Mouse (Mus musculus): ENCODE data around the gene Btbd2. TPM values are rescaled to one million over a fixed set of nuclear protein-coding genes. Genes with fewer than 3 reads are reported as not detected.

Btbd2 gene
- polyA plus RNA-seq, 1 experiment from 2014 or later, result 69.9 TPM

DNA sequence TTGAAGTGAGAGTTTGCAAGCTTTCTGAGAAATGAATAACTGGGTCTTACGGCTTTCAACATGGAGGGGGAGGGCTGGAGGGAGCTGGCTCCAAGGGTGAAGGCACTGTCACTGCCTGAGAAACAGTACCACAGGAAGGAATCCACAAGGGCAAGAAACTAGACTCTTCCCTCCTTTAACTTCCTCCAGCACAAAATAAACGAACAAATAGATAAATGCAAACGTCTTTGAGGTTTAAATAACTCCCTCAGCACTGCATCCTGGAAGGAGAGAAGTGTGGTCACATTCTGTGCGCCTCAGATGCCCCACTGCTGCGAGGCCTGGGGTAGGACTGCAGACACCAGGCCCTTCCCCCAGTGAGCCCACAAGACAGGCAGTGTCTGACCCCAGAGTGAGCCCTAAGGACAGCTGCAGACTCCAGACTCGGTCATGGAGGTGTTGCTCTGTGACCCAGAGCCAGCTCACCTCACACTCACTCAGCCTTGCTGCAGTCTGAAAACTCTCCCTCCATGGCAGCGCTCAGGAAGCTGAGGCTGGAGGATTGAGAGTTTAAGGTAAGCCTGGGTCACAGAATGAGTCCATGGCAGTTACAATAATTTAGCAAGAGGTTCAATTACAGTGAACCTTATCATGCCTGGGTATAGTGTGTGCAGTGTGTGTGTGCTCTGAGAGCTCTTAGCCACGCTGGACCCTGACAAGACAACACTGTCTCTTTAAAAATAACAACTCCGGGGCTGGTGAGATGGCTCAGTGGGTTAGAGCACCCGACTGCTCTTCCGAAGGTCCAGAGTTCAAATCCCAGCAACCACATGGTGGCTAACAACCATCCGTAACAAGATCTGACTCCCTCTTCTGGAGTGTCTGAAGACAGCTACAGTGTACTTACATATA, 39.9 kb upstream of the Btbd2 start:
- 68% methylated on average over 12 of the region's 12 CpGs for WGBS
- H3K4me3 ChIP-seq, result no peak overlapping the region
- peaks cover 82% of the 10 kb centered on the region for H3K4me1 ChIP-seq
- H3K27ac ChIP-seq, result peak overlapping the region; percentile 69
- DNase-seq (ENCODE audit: low spot score), result no peak
- H3K9me3 ChIP-seq, result no peaks in the 10 kb centered on the region
- H3K27me3 ChIP-seq (ENCODE audit: insufficient read depth, poor library complexity, severe bottlenecking), result no peaks in the 10 kb centered on the region
- H3K36me3 ChIP-seq, result peaks cover 31% of the 10 kb centered on the region

DNA sequence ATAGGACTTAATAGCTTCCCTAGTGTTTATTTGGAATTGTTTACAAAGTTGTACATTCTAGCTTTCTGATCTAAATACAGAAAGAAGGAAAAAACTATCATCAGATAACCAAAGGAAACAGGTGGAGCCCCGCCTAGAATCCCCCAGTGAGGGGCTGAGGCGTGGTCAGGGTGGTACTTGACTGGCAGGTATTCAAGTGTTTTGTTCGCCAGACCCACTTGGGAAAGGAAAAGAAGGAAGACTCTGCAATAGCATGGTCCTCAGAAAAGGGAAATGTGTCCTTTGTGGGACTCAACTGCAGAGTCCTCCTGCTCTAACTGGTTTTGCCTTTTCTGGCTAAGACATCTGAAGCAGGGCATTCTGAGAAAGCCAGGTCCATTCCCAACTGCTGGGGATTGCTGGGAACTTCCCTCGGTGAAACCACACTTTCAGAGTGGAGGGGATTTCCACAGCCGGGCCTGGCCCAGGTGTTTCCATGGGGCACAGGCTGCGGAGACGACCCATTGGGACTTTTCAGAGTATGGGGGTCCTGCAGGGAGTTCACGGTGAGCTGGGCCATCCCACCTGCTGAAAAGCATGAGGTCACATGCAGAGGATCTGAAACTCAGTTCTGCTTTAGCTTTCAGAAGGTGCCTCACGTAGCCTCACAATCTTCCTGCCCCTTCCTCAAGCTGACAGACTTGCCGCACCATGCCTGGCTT, 39.1 kb upstream of the Btbd2 start:
- no peak overlapping the region for H3K4me3 ChIP-seq
- DNase-seq (ENCODE audit: low spot score), result no peak
- H3K9me3 ChIP-seq, result no peaks in the 10 kb centered on the region
- H3K4me1 ChIP-seq, result peaks cover 75% of the 10 kb centered on the region
- no peaks in the 10 kb centered on the region for H3K27me3 ChIP-seq (ENCODE audit: insufficient read depth, poor library complexity, severe bottlenecking)
- H3K36me3 ChIP-seq, result peaks cover 38% of the 10 kb centered on the region
- WGBS, result 74% methylated on average over 10 of the region's 10 CpGs
- peak overlapping the region; percentile 69 for H3K27ac ChIP-seq

- DNase-seq (ENCODE audit: low spot score), result no peak
- peak overlapping the region; percentile 69 for H3K27ac ChIP-seq
- no peaks in the 10 kb centered on the region for H3K9me3 ChIP-seq
- H3K4me1 ChIP-seq, result peaks cover 68% of the 10 kb centered on the region
- peaks cover 46% of the 10 kb centered on the region for H3K36me3 ChIP-seq
- no peaks in the 10 kb centered on the region for H3K27me3 ChIP-seq (ENCODE audit: insufficient read depth, poor library complexity, severe bottlenecking)
- H3K4me3 ChIP-seq, result no peak overlapping the region; the same call in 1 of the 2 replicates
- 72% methylated on average over 2 of the region's 2 CpGs for WGBS
These were observed 38.3 kb upstream of the Btbd2 start for GRCm38 (mm10) chr10:80695186-80695585.

DNA sequence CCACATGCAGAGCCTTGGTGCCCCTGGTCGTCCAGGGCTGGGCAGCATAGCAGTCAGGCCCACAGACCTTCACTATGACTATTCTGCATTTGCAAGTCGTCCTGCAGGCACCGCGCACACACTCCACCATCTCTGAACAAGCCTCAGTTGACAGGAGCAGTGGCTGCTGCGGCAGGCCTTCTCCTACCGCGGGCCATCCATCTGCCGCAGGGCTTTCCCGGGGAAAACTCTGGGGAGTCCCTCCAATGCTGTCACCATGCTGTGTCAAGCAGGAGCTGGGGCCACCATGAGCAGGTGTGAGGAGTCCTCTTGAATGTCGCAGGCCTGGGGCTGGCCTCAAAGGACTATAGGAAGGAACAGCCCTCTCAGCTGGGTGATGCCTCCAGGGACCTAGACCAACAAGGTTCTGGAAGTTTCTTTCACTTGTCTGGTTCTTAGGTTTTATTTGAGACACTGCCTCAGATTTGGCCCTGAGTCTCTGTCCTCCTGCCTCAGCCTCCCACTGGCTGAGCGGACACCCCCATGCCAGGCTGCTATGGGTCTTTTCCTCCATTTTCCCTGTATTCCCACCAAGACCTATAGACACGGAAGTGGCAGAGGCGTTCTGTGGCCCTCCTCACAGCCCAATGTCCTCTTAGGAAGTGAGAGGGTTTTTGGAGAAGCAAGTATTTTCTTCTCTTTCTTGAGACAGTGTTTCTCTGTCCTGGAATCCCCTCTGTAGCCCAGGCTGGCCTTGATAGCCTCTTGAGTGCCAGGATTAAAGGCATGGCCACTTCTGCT, 37.5 kb upstream of the Btbd2 start:
- Histone ChIP-seq H3K36me3 (peaks cover 52% of the 10 kb centered on the region), H3K4me3 (no peak overlapping the region), H3K9me3 (no peaks in the 10 kb centered on the region), H3K27ac (peak overlapping the region; percentile 69; the same call in 1 of the 2 replicates), H3K27me3 (ENCODE audit: insufficient read depth, poor library complexity, severe bottlenecking) (no peaks in the 10 kb centered on the region), H3K4me1 (peaks cover 63% of the 10 kb centered on the region)
- DNase-seq (ENCODE audit: low spot score), result no peak
- WGBS, result 87% methylated on average over 13 of the region's 13 CpGs

- H3K9me3 ChIP-seq, result no peaks in the 10 kb centered on the region
- H3K27ac ChIP-seq, result 0 out of 2 replicates have a peak overlapping the region, but pooled peaks have one; percentile 1
- no peak for DNase-seq (ENCODE audit: low spot score)
- H3K27me3 ChIP-seq (ENCODE audit: insufficient read depth, poor library complexity, severe bottlenecking), result no peaks in the 10 kb centered on the region
- H3K4me3 ChIP-seq, result no peak overlapping the region
- WGBS, result 93% methylated on average over 12 of the region's 12 CpGs
- H3K36me3 ChIP-seq, result peaks cover 53% of the 10 kb centered on the region
- peaks cover 58% of the 10 kb centered on the region for H3K4me1 ChIP-seq
These were observed 36.7 kb upstream of the Btbd2 start for GRCm38 (mm10) chr10:80693401-80694045.

DNA sequence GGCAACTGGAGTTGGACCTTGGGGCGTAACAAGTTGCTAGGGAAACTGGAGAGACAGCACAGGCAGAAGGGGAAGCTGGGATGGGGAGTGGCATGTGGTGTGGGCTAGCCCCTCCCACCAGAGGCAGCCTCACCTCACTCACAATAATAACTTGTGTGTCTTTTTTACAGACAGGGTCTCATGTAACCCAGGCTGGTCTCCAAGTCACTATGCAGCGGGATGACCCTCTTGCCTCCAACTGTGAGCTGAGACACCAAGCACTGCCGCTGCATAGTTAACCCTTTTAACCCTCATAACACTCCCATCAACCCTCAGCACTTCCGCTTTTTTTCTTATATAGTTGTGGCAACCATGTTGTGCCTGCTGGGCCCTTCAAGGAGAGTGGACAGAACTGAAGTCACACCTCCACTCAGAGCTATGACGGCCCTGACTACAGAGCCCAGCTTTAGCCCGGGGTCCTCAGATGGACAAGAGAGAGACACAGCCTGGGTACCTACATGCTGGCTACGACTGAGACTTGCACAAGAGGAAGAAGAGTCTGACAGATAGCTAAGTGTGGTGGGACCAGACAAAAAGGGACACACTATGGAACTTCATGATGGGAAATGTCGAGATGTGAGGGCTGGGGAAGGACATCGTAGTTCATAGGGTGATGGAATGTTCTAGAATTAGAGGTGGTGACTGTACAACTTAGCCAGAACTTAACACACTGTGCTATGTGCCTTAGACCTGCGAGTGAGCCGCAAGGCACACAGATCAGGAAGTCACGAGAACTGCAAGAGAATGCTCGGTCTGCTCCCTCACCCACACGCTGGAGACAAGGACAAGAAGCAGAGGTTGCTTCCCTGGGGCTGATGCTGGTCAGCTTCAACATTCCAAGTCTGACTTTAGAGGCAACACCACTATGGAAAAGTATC, 35.6 kb upstream of the Btbd2 start:
- Histone ChIP-seq H3K9me3 (no peaks in the 10 kb centered on the region), H3K4me3 (no peak overlapping the region; the same call in 1 of the 2 replicates), H3K27me3 (ENCODE audit: insufficient read depth, poor library complexity, severe bottlenecking) (no peaks in the 10 kb centered on the region), H3K4me1 (peaks cover 49% of the 10 kb centered on the region), H3K27ac (peak overlapping the region; percentile 1; the same call in 1 of the 2 replicates), H3K36me3 (peaks cover 58% of the 10 kb centered on the region)
- DNase-seq (ENCODE audit: low spot score), result no peak
- WGBS, result 82% methylated on average over 14 of the region's 14 CpGs

- Histone ChIP-seq H3K27ac (no peak overlapping the region), H3K4me3 (no peak overlapping the region), H3K27me3 (ENCODE audit: insufficient read depth, poor library complexity, severe bottlenecking) (no peaks in the 10 kb centered on the region), H3K9me3 (no peaks in the 10 kb centered on the region), H3K36me3 (peaks cover 76% of the 10 kb centered on the region), H3K4me1 (peaks cover 17% of the 10 kb centered on the region)
- no peak for DNase-seq (ENCODE audit: low spot score)
- 53% methylated on average over 5 of the region's 5 CpGs for WGBS
These were observed 31.0 kb upstream of the Btbd2 start for GRCm38 (mm10) chr10:80687850-80688249.

DNA sequence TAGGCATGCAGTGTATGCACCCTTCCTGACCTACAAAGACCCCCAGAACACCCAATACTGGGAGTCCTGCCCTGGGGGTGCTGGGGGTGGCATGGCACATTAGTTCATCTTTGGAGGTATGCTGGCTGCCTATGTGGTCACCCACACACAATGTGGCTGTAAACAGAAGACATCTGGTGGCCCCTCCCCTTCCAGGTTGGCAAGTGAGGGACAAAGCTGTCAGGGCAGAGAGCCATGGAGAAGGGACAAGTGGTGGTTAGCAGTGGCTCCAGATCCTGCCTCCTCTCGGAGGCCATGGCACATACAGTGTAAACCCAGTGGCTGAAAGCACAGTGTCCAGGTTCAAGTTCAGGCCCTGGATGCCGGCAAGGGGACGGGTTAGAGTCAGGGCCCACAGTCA, 29.7 kb upstream of the Btbd2 start:
- no peak for DNase-seq (ENCODE audit: low spot score)
- no peaks in the 10 kb centered on the region for H3K27me3 ChIP-seq (ENCODE audit: insufficient read depth, poor library complexity, severe bottlenecking)
- no peak overlapping the region for H3K27ac ChIP-seq
- no peak overlapping the region for H3K4me3 ChIP-seq
- peaks cover 8% of the 10 kb centered on the region for H3K4me1 ChIP-seq
- H3K36me3 ChIP-seq, result peaks cover 76% of the 10 kb centered on the region
- WGBS, result 91% methylated on average over 3 of the region's 3 CpGs
- no peaks in the 10 kb centered on the region for H3K9me3 ChIP-seq

DNA sequence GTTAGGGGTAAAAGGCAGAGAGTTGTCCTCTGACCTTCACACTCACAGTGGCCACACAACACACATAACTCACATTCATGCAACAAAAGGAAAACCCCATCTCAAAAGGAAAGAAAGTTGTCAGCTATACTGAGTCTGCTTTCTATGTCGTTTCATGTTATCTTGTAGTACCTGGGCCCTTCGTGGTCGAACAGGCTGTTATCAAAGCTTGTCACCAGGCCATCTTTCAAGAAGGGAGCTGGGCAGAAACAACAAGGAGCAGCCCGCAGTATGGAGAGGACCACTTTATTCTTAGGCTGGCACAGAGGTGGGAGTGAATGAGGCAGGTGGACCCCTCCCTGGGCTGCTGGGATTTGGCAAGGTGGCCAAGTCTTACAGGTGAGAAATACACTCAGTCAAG, 28.1 kb upstream of the Btbd2 start:
- peaks cover 12% of the 10 kb centered on the region for H3K4me1 ChIP-seq
- no peaks in the 10 kb centered on the region for H3K27me3 ChIP-seq (ENCODE audit: insufficient read depth, poor library complexity, severe bottlenecking)
- DNase-seq (ENCODE audit: low spot score), result no peak
- H3K4me3 ChIP-seq, result no peak overlapping the region
- peak overlapping the region; percentile 44; the same call in 1 of the 2 replicates for H3K27ac ChIP-seq
- H3K36me3 ChIP-seq, result peaks cover 60% of the 10 kb centered on the region
- no peaks in the 10 kb centered on the region for H3K9me3 ChIP-seq
- 46% methylated on average over 4 of the region's 4 CpGs for WGBS

- 55% methylated on average over 6 of the region's 6 CpGs for WGBS
- no peak for DNase-seq (ENCODE audit: low spot score)
These were observed 27.3 kb upstream of the Btbd2 start for GRCm38 (mm10) chr10:80684214-80684613.

DNA sequence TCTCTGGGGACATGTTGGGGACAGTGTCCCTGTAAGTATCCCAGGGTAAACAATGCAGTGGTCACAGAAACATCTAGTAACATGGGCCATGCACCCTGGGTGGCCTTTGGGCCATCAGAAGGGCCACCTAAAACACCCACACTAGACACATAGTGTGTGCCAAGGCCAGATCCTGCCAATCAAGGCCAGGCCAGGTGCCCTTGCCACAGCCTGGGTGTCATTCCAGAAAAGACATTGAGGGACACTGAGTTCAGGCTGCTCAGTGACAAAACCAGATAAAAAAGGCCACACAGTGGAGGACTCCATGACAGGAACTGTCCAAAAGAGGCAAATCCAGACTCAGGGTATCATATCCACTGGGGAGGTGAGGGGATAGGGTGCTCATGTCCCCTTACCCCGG, 26.8 kb upstream of the Btbd2 start:
- WGBS, result 86% methylated on average over 1 of the region's 1 CpGs
- Histone ChIP-seq H3K4me1 (peaks cover 26% of the 10 kb centered on the region), H3K27me3 (ENCODE audit: insufficient read depth, poor library complexity, severe bottlenecking) (no peaks in the 10 kb centered on the region), H3K27ac (0 out of 2 replicates have a peak overlapping the region, but pooled peaks have one; percentile 12), H3K9me3 (no peaks in the 10 kb centered on the region), H3K36me3 (peaks cover 49% of the 10 kb centered on the region), H3K4me3 (no peak overlapping the region)
- no peak for DNase-seq (ENCODE audit: low spot score)

More at GRCm38 (mm10) chr10:80684214-80684613, 27.3 kb upstream of the Btbd2 start:
- Histone ChIP-seq H3K4me3 (no peak overlapping the region), H3K27ac (no peak overlapping the region), H3K4me1 (peaks cover 20% of the 10 kb centered on the region), H3K36me3 (peaks cover 52% of the 10 kb centered on the region), H3K9me3 (no peaks in the 10 kb centered on the region), H3K27me3 (ENCODE audit: insufficient read depth, poor library complexity, severe bottlenecking) (no peaks in the 10 kb centered on the region)
